Mouse (Mus musculus) spleen, embryonic (tissue): ENCODE data around the gene Gm49416.

Experiments
- CTCF ChIA-PET: fragments of 350-600 bp; sonication (Branson Sonifier 250); formaldehyde crosslinking; loops from one replicate; lab custom pipeline; 2022; lab: Charles Lee

Gene Gm49416

DNA sequence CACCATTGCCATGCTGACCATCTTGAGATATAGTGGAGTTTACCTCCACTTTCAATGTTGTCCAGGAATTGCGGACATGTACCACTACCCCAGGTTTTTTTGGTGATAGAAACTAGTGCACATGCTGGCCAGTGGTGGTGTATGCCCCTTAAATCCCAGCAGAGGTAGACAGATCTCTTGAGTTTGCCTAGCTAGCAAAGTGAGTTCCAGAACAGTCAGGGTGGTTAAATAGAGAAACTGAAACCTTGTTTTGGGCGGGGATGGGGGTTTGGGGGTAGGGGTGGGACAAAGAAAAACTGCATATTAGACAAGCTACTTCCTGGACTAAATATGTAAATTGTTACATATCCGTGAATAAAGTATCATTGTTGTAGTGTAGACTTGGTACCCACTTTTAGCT lies 30.3 kb downstream of the Gm49416 start:
- CTCF ChIA-PET = no interaction called here

DNA sequence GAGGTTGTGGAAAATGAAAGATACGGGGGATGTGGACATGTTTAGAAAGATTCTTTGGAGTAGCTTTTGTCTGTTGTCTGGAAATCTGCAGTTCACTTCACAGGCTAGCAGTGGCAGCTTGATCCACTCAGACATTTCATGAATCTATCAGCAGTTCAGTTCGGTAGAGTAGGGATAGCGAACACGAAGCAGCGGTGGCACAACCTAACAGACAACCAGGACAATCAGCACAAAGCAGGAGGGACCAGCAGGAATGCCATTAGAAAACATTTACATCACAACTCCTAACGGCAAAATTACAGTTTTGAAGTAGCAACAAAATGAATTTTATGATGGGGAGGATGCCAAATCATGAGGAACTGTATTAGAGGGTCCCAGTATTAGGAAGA lies 31.0 kb downstream of the Gm49416 start:
- CTCF ChIA-PET = interaction anchor here (0.9 kb wide), 1 partner anchor 10 kb away, joined by 5 read pairs; the partner anchor contains the start of genes Eml3 and Rom1

DNA sequence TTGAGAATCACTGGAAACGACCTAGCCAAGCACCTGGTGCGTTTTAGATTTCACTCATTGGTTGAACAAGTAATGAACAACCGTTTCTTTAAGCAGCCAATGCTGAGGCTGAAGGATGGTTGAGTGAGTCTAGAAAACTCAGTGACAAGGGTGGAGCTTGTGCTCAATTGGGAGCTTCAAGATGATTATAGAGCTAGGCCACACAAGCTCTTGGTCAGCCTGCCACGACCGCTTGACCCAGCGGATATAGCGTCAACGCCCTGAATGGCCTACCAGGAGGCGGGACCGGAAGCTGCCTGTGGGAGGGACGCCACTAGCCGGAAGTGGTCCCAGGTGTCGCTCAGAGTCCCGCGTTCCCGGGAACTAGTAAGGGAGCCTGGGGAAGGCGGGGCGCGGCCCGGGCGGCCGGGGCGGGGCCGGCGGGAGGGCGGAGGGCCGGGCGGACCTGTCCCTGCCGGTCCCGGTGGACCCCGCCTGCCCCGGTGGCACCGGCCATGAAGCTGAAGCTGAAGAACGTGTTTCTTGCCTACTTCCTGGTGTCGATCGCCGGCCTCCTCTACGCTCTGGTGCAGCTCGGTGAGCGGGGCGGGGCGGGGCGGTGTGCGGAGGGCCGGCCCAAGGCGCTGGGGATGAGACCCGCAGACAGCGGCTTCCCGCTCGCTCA lies 31.5 kb downstream of the Gm49416 start, which contains the start of gene B3gat3:
Gene B3gat3 (plus strand): TSS at position 302 of the 664 bp plus-strand sequence.
- CTCF ChIA-PET = interaction anchor here (0.9 kb wide), 1 partner anchor 9 kb away, joined by 5 read pairs; the partner anchor contains the start of genes Eml3 and Rom1

DNA sequence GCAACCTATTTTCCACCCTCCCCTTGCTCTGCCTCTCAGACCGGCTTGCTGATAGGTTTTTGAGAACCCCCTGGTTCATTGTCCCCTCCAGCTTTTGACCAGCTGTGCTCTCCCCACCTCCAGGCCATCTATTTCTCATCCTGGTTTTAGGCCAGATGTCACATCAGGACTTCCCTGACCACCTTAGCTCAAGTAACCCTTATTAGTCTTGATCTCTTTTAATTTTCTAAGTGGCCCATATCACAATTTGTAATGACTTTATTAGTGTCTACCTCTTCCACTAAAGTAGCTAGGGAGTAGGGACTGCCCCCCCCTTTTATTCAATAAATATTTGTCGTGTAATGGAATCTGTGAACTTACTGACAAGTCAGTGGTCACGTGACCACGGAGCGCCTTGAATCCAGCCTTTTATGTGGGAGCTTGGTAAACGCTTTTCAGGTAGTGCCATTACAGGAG lies 32.1 kb downstream of the Gm49416 start:
- CTCF ChIA-PET = interaction anchor here (0.7 kb wide), 1 partner anchor 118 kb away, joined by 3 read pairs; the partner anchor contains the start of gene Zbtb3

DNA sequence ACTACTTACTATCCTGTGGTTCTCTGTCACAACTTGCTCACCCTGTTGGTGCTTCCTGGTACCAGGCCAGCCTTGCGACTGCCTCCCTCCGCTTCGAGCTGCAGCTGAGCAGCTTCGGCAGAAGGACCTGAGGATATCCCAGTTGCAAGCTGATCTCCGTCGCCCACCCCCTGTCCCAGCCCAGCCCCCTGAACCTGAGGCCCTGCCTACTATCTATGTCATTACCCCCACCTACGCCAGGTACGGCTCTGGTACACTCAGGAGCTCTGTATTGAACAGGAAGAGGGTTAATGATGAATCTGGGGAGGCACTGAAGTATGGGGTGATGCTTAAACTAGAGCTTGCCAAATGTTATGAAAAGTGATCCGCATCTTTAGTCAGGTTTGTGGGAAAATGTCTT lies 33.0 kb downstream of the Gm49416 start:
- CTCF ChIA-PET = interaction anchor here (0.7 kb wide), 3 partner anchors 24 to 119 kb away, joined by 3 read pairs; partner anchors contain the start of gene Zbtb3

DNA sequence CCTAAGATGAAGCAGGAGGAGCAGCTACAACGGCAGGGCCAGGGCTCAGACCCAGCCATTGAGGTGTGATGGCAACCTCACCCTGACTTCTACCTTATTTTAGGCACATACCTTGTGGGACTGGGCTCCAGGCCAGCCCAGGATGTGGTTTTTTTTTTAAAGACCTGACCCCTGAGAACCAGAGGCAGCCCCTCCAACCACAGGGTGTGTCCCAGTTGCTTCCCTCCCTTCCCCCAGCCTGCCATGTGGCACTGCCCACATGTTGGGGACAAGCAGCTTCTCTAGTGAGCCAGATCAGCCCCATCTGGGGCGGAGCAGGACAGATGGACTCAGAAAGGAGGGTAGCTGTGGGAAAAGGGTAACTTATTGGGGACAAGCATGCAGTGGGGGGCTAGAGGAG lies 38.0 kb downstream of the Gm49416 start:
- CTCF ChIA-PET = interaction anchor here (0.6 kb wide), 1 partner anchor 88 kb away, joined by 8 read pairs; the partner anchor contains the start of gene Gng3

DNA sequence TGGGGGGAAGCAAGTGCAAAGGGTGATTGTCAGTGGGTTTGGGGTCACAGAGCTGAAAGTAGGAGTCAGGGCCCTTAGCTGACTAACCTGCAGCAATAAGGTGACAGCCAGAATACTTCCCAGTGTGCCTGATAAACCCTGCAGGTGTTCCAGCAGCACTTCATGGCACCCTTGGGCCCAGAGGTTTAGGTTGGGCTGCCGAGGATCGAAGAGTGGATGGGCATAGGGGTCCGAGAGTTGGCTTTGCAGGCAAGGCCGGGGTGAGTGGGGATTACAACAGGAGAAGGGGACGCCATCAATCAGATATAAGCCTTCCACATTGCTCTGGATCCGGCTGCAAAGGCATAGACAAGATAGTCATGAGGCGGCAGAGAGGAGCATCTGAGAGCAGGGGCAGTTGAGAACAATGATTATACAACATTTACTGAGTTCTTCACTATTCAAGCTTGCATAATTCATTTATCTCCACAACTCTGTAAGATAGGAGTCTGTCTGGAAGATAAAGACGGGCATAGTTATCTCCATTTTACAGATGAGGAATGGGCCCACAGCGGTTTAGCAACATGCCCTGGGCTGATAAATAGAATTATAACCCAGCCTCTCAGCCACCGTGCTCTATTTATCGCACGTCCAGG lies 39.3 kb downstream of the Gm49416 start:
- CTCF ChIA-PET = no interaction called here

DNA sequence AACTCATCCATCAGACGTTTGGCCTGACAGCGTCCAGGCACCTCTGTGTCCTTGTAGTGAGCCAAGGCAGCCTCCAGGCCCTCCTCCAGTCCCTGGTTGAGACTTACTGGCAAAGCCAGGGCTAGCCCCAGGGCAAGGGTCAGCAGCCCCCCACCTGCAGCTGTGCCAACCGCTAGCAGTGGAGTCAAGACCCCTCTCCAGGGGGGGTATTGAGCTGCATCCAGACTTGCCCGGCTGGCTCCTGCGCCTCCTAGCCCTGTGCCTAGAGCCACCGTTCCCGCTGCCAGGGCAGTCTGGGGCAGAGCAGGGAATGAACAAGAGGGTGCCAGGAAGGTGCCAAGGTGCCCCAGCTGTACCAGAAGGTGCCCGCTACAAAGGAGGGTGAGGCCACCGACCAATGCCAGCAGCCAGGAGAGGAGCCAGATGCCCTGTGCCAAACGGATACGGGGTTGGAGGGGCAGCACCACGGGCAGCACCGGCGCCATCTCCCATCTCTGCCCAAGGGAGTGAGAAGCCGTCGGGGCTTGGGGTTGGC lies 40.0 kb downstream of the Gm49416 start:
- CTCF ChIA-PET = interaction anchor here (0.8 to 1.0 kb wide), 2 partner anchors 9 to 23 kb away, joined by 3 to 5 read pairs; partner anchors contain the start of gene B3gat3

DNA sequence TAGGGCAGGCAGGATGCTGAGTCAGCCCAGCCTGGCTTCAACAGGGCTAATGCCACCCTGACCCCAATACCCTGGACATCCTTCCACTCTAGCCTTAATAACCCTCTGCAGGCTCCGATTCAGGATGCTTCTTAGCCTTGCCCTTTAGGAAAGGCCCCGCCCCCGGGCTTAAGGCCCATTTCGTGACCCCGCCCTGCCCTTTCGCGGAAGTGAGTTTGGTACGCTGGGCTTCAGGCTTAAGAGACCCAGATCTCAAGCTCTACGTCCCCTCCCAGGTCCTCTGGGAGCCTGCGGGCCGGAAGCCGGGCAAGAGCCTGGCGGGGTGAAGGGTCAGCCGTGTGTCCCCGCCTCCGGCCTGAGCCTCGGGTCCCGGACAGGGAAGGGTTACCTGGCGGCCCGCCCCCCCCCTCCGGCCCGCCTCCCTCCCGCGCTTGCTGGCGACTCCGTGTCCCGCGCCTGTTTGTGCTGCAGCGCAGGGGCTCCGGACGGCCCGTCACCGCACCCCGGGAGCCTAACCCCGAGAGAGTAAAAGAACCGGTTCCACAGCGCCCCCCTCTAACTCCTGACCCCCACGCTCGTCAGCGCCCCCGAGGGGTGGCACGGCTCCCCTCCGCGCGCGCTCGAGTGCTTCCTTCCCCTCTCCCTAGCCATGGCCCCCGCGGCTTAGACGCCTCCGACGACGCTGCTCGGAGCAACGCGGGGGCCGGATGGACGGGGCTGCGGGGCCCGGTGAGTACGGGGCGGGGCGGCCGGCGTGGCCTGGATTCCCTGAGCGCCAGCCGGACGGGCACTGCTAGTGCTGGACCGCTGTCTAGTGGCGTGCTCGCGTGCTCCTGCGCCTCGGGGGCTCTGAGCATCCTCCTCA lies 40.7 kb downstream of the Gm49416 start, which contains the start of the genes Rom1 and Eml3:
Gene Rom1 (minus strand): TSS at position 133 of the 865 bp plus-strand sequence.
Gene Eml3 (plus strand): TSS at position 329 of the 865 bp plus-strand sequence.
- CTCF ChIA-PET = interaction anchor here (0.8 to 1.0 kb wide), 3 partner anchors 9 to 35 kb away, joined by 3 to 5 read pairs (median 3); partner anchors contain the start of gene B3gat3

DNA sequence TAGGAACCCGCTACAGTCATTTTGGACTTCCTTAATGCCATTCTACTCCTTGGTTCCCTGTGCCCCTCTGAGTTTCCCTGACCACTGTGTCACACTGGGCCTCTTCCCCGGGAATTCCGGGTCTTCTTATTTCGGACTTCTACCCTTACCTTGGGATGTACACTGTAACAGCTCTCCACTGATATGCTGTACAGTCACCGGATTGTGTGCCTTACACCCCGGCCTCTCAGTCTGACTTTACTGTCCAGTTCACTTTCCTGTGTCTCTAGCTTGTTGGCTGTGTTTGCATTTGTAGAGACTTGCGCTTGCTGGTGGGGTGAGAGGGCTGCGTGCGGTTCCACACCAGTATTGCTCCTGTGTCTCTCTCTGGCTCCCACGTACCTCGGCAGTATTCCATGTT lies 41.4 kb downstream of the Gm49416 start:
- CTCF ChIA-PET = interaction anchor here (0.6 to 1.0 kb wide), 2 partner anchors 35 to 106 kb away, joined by 3 read pairs; no protein-coding TSS in a partner anchor

DNA sequence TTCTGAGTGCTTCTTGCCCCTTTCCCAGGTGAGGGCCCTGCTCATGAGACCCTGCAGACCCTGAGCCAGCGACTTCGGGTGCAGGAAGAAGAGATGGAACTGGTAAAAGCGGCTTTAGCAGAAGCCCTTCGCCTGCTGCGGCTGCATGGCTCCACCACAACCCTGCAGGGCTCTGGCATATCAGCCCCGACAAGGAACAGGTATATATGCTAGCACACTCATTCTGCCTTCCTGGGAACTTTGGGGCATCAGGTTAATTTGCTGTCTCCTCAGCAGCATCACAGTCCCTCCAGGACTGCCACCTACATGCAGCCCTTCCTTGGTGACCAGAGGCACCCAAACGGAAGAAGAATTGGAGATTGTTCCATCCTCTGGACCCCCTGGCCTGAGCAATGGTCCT lies 42.0 kb downstream of the Gm49416 start:
- CTCF ChIA-PET = interaction anchor here (0.5 to 1.0 kb wide), 4 partner anchors 34 to 105 kb away, joined by 3 to 4 read pairs (median 3); no protein-coding TSS in a partner anchor

DNA sequence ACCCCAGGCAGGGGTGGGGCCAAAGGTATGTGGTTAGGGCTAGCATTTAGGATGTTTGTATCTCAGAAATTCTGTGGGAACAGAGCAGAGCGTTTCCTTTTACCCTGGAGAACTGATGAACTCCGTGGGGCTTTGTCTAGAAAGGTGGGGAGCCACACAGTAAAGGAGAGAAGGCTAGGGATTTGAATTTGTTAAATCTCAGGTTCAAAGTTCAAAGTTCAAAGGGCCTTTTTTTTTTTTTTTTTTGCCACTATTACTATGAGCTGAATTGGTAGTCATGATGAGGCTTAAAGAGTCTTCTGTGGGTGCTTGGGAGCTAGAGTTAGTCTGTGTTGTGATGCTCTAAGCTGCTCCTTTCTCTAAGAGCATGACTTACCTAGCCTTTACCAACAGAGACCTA lies 48.0 kb downstream of the Gm49416 start:
- CTCF ChIA-PET = interaction anchor here (0.6 to 1.0 kb wide), 3 partner anchors 16 to 1904 kb away, joined by 4 to 7 read pairs (median 4); no protein-coding TSS in a partner anchor

DNA sequence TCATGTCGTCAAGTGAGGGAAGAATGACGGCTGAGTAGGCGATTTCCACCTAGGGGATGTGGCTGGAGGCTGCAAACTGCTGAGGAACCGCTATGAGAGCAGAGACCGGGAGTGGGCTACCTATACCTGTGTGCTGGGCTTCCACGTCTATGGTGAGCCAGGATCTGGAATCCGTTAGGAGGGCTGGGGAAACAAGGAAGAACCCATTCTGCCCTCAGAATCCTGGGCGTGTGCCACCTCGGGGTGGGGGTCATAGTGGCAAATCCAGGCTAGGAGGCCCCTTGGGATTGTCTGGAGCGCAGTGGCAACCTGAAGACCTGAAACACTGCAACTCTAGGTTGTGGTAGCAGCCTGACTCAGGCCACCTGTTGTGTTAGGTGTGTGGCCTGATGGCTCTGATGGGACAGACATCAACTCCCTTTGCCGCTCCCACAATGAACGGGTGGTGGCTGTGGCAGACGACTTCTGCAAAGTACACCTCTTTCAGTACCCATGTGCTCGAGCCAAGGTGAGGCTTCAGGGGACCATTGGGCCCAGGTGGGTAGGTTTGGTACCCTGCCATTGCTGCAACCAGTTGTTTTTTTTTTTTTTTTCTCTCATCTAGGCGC lies 51.9 kb downstream of the Gm49416 start:
- CTCF ChIA-PET = interaction anchor here (0.6 kb wide), 1 partner anchor 18 kb away, joined by 6 read pairs; no protein-coding TSS in a partner anchor

DNA sequence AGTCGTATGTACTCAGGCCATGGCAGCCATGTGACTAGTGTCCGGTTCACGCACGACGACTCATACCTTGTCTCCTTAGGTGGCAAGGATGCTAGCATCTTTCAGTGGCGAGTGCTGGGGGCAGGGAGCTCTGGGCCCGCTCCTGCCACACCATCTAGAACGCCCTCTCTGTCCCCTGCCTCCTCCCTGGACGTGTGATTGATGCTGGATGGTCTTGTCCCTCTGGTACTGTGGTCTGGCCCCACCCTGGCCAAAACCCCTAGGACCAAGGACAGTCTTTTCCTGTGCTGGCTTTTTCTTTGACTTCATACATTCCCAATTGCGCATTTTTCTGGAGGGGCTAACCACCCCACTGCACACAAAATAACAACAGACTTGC lies 52.4 kb downstream of the Gm49416 start:
- CTCF ChIA-PET = interaction anchor here (0.6 kb wide), 1 partner anchor 19 kb away, joined by 6 read pairs; no protein-coding TSS in a partner anchor

DNA sequence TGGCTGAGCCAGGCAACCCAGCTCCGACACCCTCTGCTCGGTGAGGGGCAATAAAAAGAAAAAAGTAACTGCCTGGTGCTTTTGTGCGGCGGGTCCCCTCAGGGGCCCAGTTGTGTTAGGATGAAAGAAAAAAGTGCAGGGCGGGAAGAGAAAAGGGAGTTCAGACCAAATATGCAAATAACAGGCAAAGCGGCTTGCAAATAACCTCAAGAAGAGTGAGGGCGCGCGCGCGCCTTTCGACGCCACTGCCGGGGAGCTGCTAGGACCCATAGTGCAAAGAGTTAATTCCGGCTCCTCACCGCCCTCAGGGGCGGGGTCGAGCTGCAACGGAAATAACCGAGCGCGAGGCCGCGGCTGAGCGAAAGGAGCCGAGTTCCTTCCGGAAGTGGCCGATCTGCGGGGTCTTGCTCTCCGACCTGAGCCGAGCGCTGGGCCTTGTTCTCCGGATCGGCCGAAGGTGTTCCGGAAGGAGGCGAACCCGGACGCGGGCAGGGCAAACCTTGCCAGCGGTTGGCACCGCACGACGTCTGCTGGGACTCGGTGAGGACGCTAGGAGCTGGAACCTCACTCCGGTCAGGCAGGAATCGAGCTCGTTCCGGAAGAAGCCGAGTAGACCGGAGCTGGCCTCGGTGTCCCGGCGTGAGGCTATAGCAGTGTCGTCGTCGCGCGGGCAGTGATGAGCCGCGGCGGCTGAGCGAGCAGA lies 52.9 kb downstream of the Gm49416 start, which contains the start of gene Mta2:
Gene Mta2 (plus strand): TSS at position 361 of the 703 bp plus-strand sequence.
- CTCF ChIA-PET = interaction anchor here (0.6 to 1.2 kb wide), 2 partner anchors 10 to 19 kb away, joined by 3 to 6 read pairs; no protein-coding TSS in a partner anchor

DNA sequence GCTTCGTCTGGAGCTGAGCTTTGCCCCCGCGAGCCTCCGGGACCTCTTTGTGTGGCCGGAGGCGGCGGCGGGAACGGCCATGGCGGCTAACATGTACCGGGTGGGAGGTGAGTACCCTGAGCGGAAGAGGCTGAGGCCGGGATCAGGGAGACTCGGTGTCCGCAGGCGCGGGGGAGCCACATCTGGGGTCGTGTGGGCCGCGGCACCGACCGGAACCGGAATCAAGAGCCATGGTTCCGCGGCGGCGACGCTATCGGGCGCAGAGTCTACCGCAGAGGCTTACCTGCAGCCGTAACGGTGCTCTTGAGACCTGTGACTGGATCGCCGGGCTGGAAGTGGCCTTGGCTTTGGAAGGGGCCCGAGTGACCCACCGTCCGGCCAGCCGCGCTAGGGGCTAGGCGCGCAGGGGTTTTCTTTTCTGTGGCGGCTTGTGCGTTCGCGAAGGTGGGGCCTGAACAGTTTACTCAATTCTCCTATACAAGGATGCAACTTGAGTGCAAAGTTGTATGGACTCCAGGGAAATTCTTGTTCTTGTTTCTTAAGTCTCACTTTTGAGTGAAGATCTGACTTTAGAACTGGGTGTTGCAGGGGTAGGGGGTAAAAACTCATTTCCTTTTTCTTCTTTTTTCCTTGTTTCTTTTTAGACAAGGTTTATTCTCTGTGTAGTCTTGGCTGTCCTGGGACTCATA lies 53.7 kb downstream of the Gm49416 start:
- CTCF ChIA-PET = interaction anchor here (0.6 to 1.2 kb wide), 2 partner anchors 9 to 80 kb away, joined by 3 to 4 read pairs; no protein-coding TSS in a partner anchor

DNA sequence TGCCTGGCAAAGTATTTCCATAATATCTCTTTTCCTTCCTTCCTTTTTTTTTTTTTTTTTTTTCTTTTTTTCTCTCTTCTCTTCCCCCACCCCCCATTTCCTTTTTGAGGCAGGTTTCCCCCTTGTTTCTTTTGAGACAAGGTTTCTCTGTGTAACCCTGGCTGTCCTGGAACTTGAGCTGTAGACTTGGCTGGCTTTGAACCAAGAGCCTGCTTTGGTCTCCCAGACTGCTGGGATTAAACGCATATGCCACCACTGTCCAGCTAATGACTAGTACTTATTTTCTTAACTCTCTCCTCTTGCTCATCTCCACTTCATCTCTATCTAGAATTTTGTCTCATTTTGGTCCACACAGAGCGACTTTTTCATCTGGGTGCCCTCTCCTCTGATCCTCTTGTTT lies 54.3 kb downstream of the Gm49416 start:
- CTCF ChIA-PET = interaction anchor here (0.6 kb wide), 1 partner anchor 80 kb away, joined by 4 read pairs; no protein-coding TSS in a partner anchor

DNA sequence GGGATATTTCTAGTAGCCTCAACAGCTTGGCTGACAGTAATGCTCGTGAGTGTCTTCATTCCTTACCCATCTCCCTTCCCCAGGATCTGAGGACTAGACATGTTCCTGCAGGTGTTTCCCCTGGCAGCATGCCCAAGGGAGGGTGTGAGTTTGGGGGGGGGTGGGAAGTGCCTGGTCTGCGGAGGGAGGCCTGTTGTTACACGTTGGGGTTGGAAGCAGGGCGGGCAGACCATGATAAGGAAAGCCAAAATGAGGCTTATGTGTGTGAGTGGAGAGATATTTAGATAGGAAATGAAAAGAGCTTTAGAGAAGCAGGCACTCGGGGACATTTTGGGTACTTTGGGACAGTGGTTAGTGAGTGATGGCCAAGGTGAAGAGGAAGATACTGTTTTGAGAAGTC lies 55.3 kb downstream of the Gm49416 start:
- CTCF ChIA-PET = interaction anchor here (0.7 kb wide), 1 partner anchor 26 kb away, joined by 5 read pairs; no protein-coding TSS in a partner anchor
